Mouse (Mus musculus): Measurements from ENCODE around the gene Chst10.

Gene Chst10

GRCm38 (mm10) chr1:38817268-38817667 lies 80.7 kb downstream of the Chst10 start:
- in situ Hi-C loops (cut with MboI): no loop called here

GRCm38 (mm10) chr1:38816306-38816705 lies 81.7 kb downstream of the Chst10 start:
- in situ Hi-C loops (cut with MboI): no loop called here

Data from mature B cell (primary cell).